Mouse (Mus musculus): ENCODE measurements around the gene Mfap3. TPM values are rescaled to one million over a fixed set of nuclear protein-coding genes. Genes with fewer than 3 reads are reported as not detected.

Gene Mfap3
- 57.5 and 64.8 TPM in 2 replicates for polyA plus RNA-seq (2015; fragmentation: Nextera tagmentation; extraction: Ambion mirVana)

DNA sequence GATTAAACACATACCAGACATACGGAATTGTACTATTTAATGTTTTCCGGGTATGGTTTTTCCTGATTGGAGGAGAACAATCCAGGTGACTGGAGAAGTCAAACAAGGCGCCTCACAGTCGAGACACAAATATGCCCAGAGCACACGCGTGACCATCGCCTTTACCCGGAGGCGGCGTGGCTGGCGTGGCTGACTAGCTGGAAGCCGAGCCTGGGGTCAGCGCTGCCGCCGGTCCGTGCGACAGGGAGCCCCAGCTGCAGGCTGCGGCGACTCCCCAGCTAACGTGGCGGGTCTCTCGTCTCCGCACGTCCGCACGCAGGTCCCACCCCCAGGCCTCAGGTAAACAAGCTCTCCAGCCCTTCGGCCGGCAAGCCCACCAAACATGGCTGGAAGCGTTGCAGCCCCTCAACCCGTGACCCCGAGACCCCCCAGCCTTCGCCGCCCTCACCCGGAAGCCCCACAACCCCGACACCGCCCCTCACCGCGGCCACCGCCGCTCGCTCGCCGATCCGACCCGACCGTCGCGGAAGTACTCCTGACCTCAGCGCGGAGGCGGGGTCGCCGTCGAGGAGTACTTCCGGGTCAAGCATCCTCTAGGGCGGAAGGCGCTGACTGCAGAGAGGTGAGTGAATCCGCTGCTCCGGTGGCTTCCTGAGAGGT, at the start of gene Mfap3, which contains the start of gene Fam114a2:
Gene Mfap3, plus strand, starts transcription at position 574 of the 660 bp plus-strand sequence.
Gene Fam114a2, minus strand, starts transcription at position 527 of the 660 bp plus-strand sequence.
- WGBS = under 1% methylated on average over 59 of the region's 59 CpGs
- Histone ChIP-seq H3K9me3 (no peaks in the 10 kb centered on the region), H3K4me1 (peaks cover 32% of the 10 kb centered on the region), H3K4me3 (peak within 1 kb of the TSS; percentile 100), H3K9ac (peak within 1 kb of the TSS; percentile 92), H3K27me3 (replicated peaks) (no peaks in the 10 kb centered on the region), H3K4me2 (peak within 1 kb of the TSS; percentile 52), H3K36me3 (replicated peaks) (peaks cover 8% of the 10 kb centered on the region; the same call in 1 of the 2 replicates), H3K27ac (peak within 1 kb of the TSS; percentile 89)
- ATAC-seq (replicated peaks) = peak; percentile 96

GRCm38 (mm10) chr11:57468706-57469105, 49.8 kb upstream of the Mfap3 start:
- Histone ChIP-seq H3K36me3 (replicated peaks) (no peaks in the 10 kb centered on the region), H3K4me2 (no peak overlapping the region), H3K27ac (no peak overlapping the region), H3K9me3 (no peaks in the 10 kb centered on the region), H3K9ac (no peak overlapping the region), H3K4me3 (no peak overlapping the region), H3K27me3 (replicated peaks) (no peaks in the 10 kb centered on the region), H3K4me1 (peaks cover 5% of the 10 kb centered on the region)
- ATAC-seq (replicated peaks) = no peak
- 79% methylated on average over 4 of the region's 4 CpGs for WGBS

DNA sequence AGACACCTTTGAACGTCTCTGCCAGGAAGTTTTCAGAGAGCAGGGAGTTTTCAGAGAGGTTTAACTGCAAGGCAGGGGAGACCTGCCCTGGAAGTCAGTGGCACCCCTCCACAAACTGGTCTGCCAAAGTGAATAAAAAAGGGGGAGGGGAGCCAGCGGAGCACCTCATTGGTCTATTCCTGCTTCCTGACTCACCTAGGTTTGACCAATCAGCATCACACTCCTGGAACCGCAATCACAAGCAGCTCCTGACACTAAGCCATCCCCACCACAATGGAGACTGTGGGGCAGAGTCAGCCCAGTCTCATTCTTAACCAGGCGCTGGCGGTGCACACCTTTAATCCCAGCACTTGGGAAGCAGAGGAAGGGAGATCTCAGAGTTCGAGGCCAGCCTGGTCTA, 48.4 kb upstream of the Mfap3 start:
- H3K9ac ChIP-seq = no peak overlapping the region
- H3K4me1 ChIP-seq = peaks cover 13% of the 10 kb centered on the region
- 46% methylated on average over 6 of the region's 6 CpGs for WGBS
- no peak overlapping the region for H3K4me2 ChIP-seq
- no peaks in the 10 kb centered on the region for H3K9me3 ChIP-seq
- H3K36me3 ChIP-seq (replicated peaks) = no peaks in the 10 kb centered on the region
- no peaks in the 10 kb centered on the region for H3K27me3 ChIP-seq (replicated peaks)
- no peak overlapping the region for H3K4me3 ChIP-seq
- no peak for ATAC-seq (replicated peaks)
- H3K27ac ChIP-seq = no peak overlapping the region

DNA sequence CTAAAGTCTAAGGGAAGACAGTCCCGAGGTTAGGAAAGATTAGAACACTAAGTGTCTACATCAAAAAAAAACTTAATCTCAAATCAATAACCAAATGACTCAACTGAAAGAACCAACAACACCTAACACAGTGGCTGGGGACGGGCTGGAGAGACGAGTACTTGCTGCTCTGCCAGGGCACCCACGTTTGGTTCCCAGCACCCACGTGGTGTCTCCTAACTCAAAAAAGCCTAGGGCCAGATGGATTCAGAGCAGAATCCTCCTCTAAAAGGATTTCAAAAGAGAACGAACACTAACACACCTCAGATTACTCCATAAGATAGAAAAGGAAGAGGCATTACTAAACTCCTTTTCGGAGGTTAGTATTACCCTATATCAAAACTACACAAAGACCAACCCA, 47.5 kb upstream of the Mfap3 start:
- H3K9ac ChIP-seq = no peak overlapping the region
- H3K4me2 ChIP-seq = no peak overlapping the region
- H3K27ac ChIP-seq = no peak overlapping the region
- no peaks in the 10 kb centered on the region for H3K36me3 ChIP-seq (replicated peaks)
- H3K9me3 ChIP-seq = no peaks in the 10 kb centered on the region
- no peak overlapping the region for H3K4me3 ChIP-seq
- no peaks in the 10 kb centered on the region for H3K27me3 ChIP-seq (replicated peaks)
- 86% methylated on average over 7 of the region's 7 CpGs for WGBS
- H3K4me1 ChIP-seq = peaks cover 13% of the 10 kb centered on the region
- no peak for ATAC-seq (replicated peaks)

- H3K9me3 ChIP-seq = no peaks in the 10 kb centered on the region
- 58% methylated on average over 6 of the region's 6 CpGs for WGBS
- H3K4me1 ChIP-seq = peaks cover 8% of the 10 kb centered on the region
- no peaks in the 10 kb centered on the region for H3K36me3 ChIP-seq (replicated peaks)
- H3K4me3 ChIP-seq = no peak overlapping the region
- 0 out of 2 replicates have a peak overlapping the region, but pooled peaks have one; percentile 1 for H3K27ac ChIP-seq
- no peak overlapping the region for H3K4me2 ChIP-seq
- no peaks in the 10 kb centered on the region for H3K27me3 ChIP-seq (replicated peaks)
- peak; percentile 58; the same call in 1 of the 2 replicates for ATAC-seq (replicated peaks)
- H3K9ac ChIP-seq = no peak overlapping the region
These were observed 44.0 kb upstream of the Mfap3 start for GRCm38 (mm10) chr11:57474296-57474941.

DNA sequence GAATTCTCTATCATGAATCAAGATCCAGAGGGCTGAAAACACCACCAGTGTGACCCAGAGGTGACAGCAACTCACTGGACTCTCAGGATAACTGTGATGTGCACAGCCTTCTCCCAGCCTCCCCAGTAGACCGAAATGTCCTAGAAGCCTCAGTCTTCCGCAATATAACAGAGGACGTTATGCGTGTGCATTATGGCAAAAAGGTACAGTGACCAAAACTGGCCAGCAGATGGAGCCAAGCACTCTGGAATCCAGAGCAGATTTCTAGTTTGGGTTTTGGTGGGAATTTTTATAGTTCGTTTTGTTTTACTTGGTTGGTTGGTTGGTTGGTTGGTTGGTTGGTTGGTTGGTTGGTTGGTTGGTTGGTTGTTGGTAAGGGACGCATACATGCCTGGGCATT, 43.3 kb upstream of the Mfap3 start:
- no peak overlapping the region for H3K9ac ChIP-seq
- H3K4me2 ChIP-seq = no peak overlapping the region
- ATAC-seq (replicated peaks) = no peak
- H3K27me3 ChIP-seq (replicated peaks) = no peaks in the 10 kb centered on the region
- peaks cover 8% of the 10 kb centered on the region for H3K4me1 ChIP-seq
- no peak overlapping the region for H3K27ac ChIP-seq
- no peaks in the 10 kb centered on the region for H3K36me3 ChIP-seq (replicated peaks)
- WGBS = 50% methylated on average over 6 of the region's 6 CpGs
- H3K9me3 ChIP-seq = no peaks in the 10 kb centered on the region
- no peak overlapping the region for H3K4me3 ChIP-seq

DNA sequence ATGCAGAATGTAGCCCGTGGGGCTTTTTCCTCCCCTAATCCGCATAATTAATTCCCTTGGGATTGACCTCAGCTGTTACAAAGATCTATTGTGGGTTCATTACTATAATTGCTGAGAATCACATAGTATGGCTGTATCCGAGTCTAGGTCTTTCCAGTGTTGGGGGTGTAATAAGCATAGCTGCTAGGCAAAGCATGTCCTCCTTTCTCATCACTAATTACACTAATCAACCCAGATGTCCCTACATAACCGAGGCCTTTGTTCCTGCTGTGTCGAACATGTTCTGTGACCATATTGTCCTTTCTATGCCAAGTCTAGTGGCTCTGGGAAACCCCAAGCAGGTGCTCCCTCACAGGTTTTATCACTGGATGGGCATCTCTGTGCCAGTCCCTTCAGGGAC, 40.4 kb upstream of the Mfap3 start:
- Histone ChIP-seq H3K36me3 (replicated peaks) (0 out of 2 replicates have a peak, but pooled peaks cover 4% of the 10 kb centered on the region), H3K9ac (no peak overlapping the region), H3K4me2 (no peak overlapping the region), H3K27ac (no peak overlapping the region), H3K9me3 (no peaks in the 10 kb centered on the region), H3K4me1 (peaks cover 8% of the 10 kb centered on the region), H3K4me3 (no peak overlapping the region), H3K27me3 (replicated peaks) (no peaks in the 10 kb centered on the region)
- ATAC-seq (replicated peaks) = peak; percentile 61; the same call in 1 of the 2 replicates
- 44% methylated on average over 5 of the region's 5 CpGs for WGBS

DNA sequence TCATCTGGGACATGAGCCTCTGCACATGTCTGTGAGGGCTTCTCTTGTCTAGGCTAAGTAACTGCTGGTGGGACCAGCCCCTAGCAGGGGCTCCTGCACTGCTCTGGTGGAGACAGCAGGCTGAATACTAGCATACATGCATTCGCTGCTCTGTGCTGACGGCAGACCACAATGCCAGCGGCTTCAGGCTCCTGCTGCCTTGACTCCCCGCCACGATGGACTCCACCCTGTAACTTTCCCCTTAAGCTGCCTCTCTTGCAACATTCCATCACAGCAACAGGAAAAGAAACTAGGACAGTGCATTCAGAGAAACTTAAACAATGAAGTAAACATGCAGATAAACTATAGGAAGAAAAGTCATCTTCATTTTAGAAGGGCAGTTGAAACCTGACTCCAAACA, 30.0 kb upstream of the Mfap3 start:
- H3K36me3 ChIP-seq (replicated peaks) = peaks cover 30% of the 10 kb centered on the region
- H3K4me2 ChIP-seq = no peak overlapping the region
- H3K27ac ChIP-seq = no peak overlapping the region
- H3K4me1 ChIP-seq = no peaks in the 10 kb centered on the region
- H3K9ac ChIP-seq = no peak overlapping the region
- no peak for ATAC-seq (replicated peaks)
- WGBS = 76% methylated on average over 5 of the region's 5 CpGs
- H3K4me3 ChIP-seq = no peak overlapping the region
- H3K9me3 ChIP-seq = no peaks in the 10 kb centered on the region
- H3K27me3 ChIP-seq (replicated peaks) = no peaks in the 10 kb centered on the region

DNA sequence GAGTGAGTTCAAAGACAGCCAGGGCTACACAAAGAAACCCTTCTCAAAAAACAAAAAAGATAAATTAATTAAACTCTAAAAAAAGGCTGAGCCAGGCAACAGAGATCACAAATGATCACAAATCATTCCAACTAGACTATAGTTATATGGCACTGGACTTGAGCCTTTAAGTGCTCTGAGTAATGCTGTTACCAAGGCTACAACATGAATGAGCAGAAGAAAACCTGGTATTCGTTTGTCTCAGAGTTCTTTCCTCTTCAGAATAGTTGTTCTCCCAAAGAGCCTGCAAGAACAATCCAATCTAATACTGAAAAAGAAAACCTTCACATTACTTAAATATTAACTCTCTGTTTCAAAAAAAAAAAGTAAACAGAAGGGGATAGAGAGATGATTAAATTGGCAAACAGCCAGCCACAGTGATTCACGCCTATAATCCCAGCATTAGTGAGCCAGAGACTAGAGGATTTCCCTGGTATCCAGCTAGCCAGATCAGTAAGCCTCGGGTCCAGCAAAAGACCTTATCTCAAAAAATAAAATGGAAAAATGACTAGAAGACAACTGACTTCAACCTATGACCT, 21.9 kb upstream of the Mfap3 start:
- 32% methylated on average over 3 of the region's 3 CpGs for WGBS
- no peaks in the 10 kb centered on the region for H3K4me1 ChIP-seq
- H3K4me3 ChIP-seq = no peak overlapping the region
- H3K9me3 ChIP-seq = no peaks in the 10 kb centered on the region
- H3K4me2 ChIP-seq = no peak overlapping the region
- H3K27me3 ChIP-seq (replicated peaks) = no peaks in the 10 kb centered on the region
- no peak for ATAC-seq (replicated peaks)
- H3K9ac ChIP-seq = no peak overlapping the region
- H3K27ac ChIP-seq = 0 out of 2 replicates have a peak overlapping the region, but pooled peaks have one; percentile 34
- H3K36me3 ChIP-seq (replicated peaks) = peaks cover 24% of the 10 kb centered on the region; the same call in 1 of the 2 replicates

DNA sequence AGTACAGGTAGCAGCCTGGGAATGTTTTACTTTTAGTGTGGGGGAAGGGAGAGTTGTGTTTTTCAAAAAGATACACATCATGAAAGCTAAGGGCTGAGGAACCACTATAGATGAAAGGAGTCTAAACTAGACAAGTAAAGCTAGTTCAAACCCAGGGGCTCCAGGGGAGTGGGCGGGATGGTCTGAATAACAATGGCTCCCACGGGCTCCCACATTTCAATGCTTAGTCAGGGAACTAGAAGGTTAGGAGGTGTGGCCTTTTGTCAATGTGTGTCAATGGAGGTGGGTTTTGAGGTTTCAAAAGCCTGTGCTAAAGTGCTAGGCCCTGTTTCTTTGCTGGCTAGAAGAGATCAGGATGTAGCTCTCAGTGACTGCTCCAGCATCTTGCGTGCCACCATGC, 20.8 kb upstream of the Mfap3 start:
- no peaks in the 10 kb centered on the region for H3K27me3 ChIP-seq (replicated peaks)
- no peak for ATAC-seq (replicated peaks)
- H3K4me3 ChIP-seq = no peak overlapping the region
- peaks cover 18% of the 10 kb centered on the region; the same call in 1 of the 2 replicates for H3K36me3 ChIP-seq (replicated peaks)
- no peak overlapping the region for H3K9ac ChIP-seq
- no peak overlapping the region for H3K27ac ChIP-seq
- H3K9me3 ChIP-seq = no peaks in the 10 kb centered on the region
- H3K4me1 ChIP-seq = no peaks in the 10 kb centered on the region
- H3K4me2 ChIP-seq = no peak overlapping the region
- WGBS = 54% methylated on average over 3 of the region's 3 CpGs

DNA sequence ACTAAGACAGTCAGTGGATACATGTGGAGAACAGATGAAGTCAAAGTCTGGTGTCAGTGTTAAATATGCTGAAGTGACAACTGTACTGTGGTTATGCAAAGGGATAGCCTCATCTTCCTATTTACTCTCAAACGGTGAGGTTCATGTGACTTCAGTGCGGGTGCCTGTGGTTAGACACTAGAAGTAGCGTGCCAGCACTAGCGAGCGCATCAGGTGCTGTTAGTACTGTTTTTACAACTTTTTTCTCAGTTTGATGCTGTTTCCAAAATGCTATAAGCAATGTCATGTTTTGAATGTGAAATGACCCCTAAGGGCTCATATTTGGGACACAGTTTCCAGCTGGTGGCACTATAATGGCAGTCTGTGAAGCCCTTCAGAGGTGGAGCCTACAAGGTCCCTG, 20.2 kb upstream of the Mfap3 start:
- no peaks in the 10 kb centered on the region for H3K27me3 ChIP-seq (replicated peaks)
- H3K36me3 ChIP-seq (replicated peaks) = peaks cover 18% of the 10 kb centered on the region; the same call in 1 of the 2 replicates
- H3K27ac ChIP-seq = no peak overlapping the region
- no peak overlapping the region for H3K4me3 ChIP-seq
- H3K9me3 ChIP-seq = no peaks in the 10 kb centered on the region
- WGBS = 98% methylated on average over 5 of the region's 5 CpGs
- H3K4me1 ChIP-seq = no peaks in the 10 kb centered on the region
- no peak for ATAC-seq (replicated peaks)
- H3K9ac ChIP-seq = no peak overlapping the region
- no peak overlapping the region for H3K4me2 ChIP-seq

- Histone ChIP-seq H3K9me3 (no peaks in the 10 kb centered on the region), H3K4me3 (no peak overlapping the region), H3K27me3 (replicated peaks) (no peaks in the 10 kb centered on the region), H3K4me2 (no peak overlapping the region), H3K36me3 (replicated peaks) (peaks cover 14% of the 10 kb centered on the region; the same call in 1 of the 2 replicates), H3K4me1 (no peaks in the 10 kb centered on the region), H3K9ac (no peak overlapping the region), H3K27ac (peak overlapping the region; percentile 38; the same call in 1 of the 2 replicates)
- WGBS = 57% methylated on average over 5 of the region's 5 CpGs
- no peak for ATAC-seq (replicated peaks)
These were observed 15.3 kb upstream of the Mfap3 start for GRCm38 (mm10) chr11:57503155-57503554.
